Mouse (Mus musculus) cerebellum, adult 2 months (tissue): ENCODE results near the gene Myh6.
"Not testable (repeated sequence)": the region's sequence is repeated elsewhere in the genome, so short reads cannot be mapped to it uniquely, and the experiment has no call there.

Experiments
- CTCF ChIP-seq: fragments of 200-500 bp; IDR thresholded peaks from 2 replicates; pipeline ENCODE4 v1.5.1; 2011; ENCODE audit warnings: low read depth, mild to moderate bottlenecking, control low read depth, low read length, moderate library complexity, borderline replicate concordance; ENCODE audit not compliant: insufficient read depth
- POLR2A ChIP-seq: fragments of 200-500 bp; IDR thresholded peaks from 2 replicates; pipeline ENCODE4 v1.6.1; 2011; ENCODE audit warnings: low read length, control low read depth, borderline replicate concordance; ENCODE audit not compliant: insufficient read depth

DNA sequence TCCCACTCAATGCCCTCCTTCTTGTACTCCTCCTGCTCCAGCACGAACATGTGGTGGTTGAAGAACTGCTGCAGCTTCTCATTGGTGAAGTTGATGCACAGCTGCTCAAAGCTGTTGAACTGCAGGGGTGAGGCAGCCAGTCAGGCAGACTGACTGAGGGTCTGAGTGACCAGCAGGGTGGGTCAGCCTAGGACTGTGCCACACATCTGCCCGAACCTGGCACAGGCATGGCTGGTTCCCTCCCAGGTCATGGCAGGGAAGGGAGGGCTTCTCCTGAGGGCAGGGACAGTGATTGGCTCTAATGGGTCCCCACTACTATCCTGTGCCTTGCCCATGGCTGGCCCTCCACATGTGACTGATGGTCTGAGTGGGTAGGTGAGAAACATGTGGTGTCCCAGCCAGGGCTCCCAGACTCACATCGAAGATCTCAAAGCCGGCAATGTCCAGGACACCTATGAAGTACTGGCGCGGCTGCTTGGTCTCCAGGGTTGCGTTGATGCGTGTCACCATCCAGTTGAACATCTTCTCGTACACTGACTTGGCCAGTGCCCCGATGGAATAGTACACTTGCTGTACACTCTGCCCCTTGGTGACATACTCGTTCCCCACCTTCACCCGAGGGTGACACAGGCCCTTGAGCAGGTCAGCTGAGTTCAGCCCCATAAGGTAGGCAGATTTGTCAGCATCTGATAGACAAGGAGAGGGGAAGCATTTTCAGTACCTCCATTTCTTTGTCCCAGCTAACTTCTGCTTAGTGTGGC lies 6.7 kb downstream of the Myh6 start:
- not testable (repeated sequence) for TF ChIP-seq CTCF, POLR2A
